Mouse (Mus musculus): ENCODE results near the gene Usp46. TPM values are rescaled to one million over a fixed set of nuclear protein-coding genes. Genes with fewer than 3 reads are reported as not detected.
A peak's percentile ranks its signal among the peaks of the same experiment; 100 is the strongest.

Gene Usp46
- total RNA-seq (2012; rRNA removed) (12.9 and 14.5 TPM in 2 replicates), polyA plus RNA-seq (2012; ENCODE audit: insufficient read depth in 1 of 2, insufficient read length in 2 of 2, low read depth in 1 of 2, low replicate concordance in 2 of 2, missing spikeins in 1 of 2) (10 to 100 TPM in 1 of 2 experiments, not detected in 1; 23.6 TPM)

DNA sequence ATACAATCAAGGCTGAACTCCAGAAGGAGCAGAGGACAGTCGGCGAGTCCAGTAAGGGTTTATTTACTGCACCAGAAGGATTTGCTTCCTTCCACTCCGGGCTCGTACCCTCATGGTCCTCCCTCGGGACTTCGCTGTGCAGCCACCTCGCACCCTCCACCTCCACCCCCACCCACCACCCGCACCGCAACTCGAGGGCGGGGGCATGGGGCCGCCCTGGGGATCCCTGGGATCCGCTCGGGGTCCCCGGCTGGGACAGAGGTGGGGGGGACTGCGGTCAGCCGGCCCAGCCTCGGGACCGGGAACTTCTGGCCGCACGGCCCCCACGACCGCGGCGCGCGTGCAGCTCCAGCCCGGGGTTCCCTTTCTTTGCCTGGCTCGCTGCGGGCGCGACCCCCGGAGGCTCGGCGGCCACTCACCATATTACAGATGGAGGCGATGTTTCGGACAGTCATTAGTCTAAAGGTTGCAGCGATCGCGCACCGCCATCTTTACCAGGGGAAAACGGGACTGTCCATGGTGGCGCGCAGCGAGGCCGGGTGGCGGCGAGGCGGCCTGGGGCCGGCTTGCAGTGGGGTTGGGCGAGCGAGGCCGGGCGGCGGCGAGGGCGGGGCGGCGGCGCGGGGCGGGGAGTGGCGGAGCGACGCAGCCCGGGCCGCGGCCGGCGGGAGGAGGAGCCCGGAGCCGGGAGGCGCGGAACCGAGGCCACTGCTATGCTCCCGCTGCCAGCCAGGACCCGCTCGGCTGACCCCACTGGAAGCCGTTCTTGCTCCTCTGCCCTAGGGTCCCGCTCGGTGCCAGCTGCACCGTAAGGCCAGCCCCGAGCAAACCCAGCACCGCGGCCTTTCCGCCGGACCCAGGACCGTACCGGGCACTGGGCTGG, at the start of gene Usp46:
Gene Usp46 (minus strand): TSS at position 601 of the 883 bp plus-strand sequence.
- peak within 1 kb of the TSS; percentile 95 for H3K9ac ChIP-seq (ENCODE audit: control insufficient read depth, low read depth, low read length, poor library complexity, severe bottlenecking)
- H3K4me3 ChIP-seq (ENCODE audit: control insufficient read depth in 1 of 2, insufficient read depth in 1 of 2, low read depth in 2 of 2, low read length in 2 of 2): peak within 1 kb of the TSS; percentile 66 to 96
- peaks cover 11 to 29% of the 10 kb centered on the region in 2 experiments for H3K4me1 ChIP-seq (ENCODE audit: control insufficient read depth in 1 of 2, insufficient read depth in 2 of 2, low read length in 2 of 2)
- peaks cover 0 to 31% of the 10 kb centered on the region in 2 experiments; a peak in 2 of 4 replicates for H3K36me3 ChIP-seq (ENCODE audit: control insufficient read depth in 1 of 2, insufficient read depth in 2 of 2, low read length in 2 of 2)
- peaks cover 15% of the 10 kb centered on the region for H3K79me2 ChIP-seq (ENCODE audit: control insufficient read depth, insufficient read depth, low read length, poor library complexity)
- H3K9me3 ChIP-seq (replicated peaks; ENCODE audit: insufficient read depth, low read length): no peaks in the 10 kb centered on the region
- H3K27ac ChIP-seq (ENCODE audit: control insufficient read depth, low read depth, low read length): peak within 1 kb of the TSS; percentile 61
- DNase-seq (ENCODE audit: low read depth, low spot score): peak; percentile 75
- no peaks in the 10 kb centered on the region for H3K27me3 ChIP-seq (ENCODE audit: control insufficient read depth in 1 of 2, insufficient read depth in 2 of 2, low read length in 2 of 2)
- no peak for TF ChIP-seq ZKSCAN1 (IDR thresholded peaks at IDR 0.05; ENCODE audit: low read depth, low read length)
- TF ChIP-seq MAX (IDR thresholded peaks at IDR 0.05; ENCODE audit: low read length): peak; percentile 18; the same call in 1 of the 2 replicates
- TF ChIP-seq CTCF (IDR thresholded peaks at IDR 0.05 in 2 of 3, conservative IDR thresholded peaks at IDR 0.05 in 1 of 3; ENCODE audit: control insufficient read depth in 1 of 3, insufficient read depth in 1 of 3, low read depth in 2 of 3, low read length in 3 of 3, poor library complexity in 1 of 3, severe bottlenecking in 1 of 3): 0 out of 6 replicates have a peak, but pooled peaks of 1 of the 3 experiments have one; percentile 4
- TF ChIP-seq MYB (IDR thresholded peaks at IDR 0.05; ENCODE audit: low read depth, low read length): no peak
- TF ChIP-seq CHD1 (IDR thresholded peaks at IDR 0.05; ENCODE audit: low read depth, low read length): peak; percentile 65; the same call in 1 of the 2 replicates
- TF ChIP-seq RCOR1 (IDR thresholded peaks at IDR 0.05; ENCODE audit: low read depth, low read length): no peak
- TF ChIP-seq ELF1 (IDR thresholded peaks at IDR 0.05; ENCODE audit: low read depth, low read length): no peak
- TF ChIP-seq HCFC1 (IDR thresholded peaks at IDR 0.05; ENCODE audit: low read depth, low read length): peak; percentile 38; the same call in 1 of the 2 replicates
- no peak for TF ChIP-seq TBP (IDR thresholded peaks at IDR 0.05; ENCODE audit: low read depth, low read length)
- TF ChIP-seq ZMIZ1 (IDR thresholded peaks at IDR 0.05; ENCODE audit: low read depth, low read length): peak; percentile 58
- TF ChIP-seq CHD2 (IDR thresholded peaks at IDR 0.05; ENCODE audit: low read length): no peak
- TF ChIP-seq MEF2A (IDR thresholded peaks at IDR 0.05; ENCODE audit: extremely low read depth, insufficient replicate concordance, low read depth, low read length, poor library complexity, severe bottlenecking): no peak
- no peak for TF ChIP-seq USF2 (IDR thresholded peaks at IDR 0.05; ENCODE audit: borderline replicate concordance in 1 of 2, insufficient read depth in 1 of 2, low read depth in 1 of 2, low read length in 2 of 2)
- TF ChIP-seq ZNF384 (IDR thresholded peaks at IDR 0.05; ENCODE audit: low read depth, low read length): no peak
- TF ChIP-seq MYC (IDR thresholded peaks at IDR 0.05; ENCODE audit: low read depth, low read length): no peak
- peak; percentile 18; the same call in 1 of the 2 replicates for TF ChIP-seq MAZ (IDR thresholded peaks at IDR 0.05; ENCODE audit: low read depth, low read length)
- TF ChIP-seq JUND (IDR thresholded peaks at IDR 0.05; ENCODE audit: low read depth, low read length): no peak
- peak; percentile 72 for TF ChIP-seq NELFE (IDR thresholded peaks at IDR 0.05; ENCODE audit: low read depth, low read length)
- TF ChIP-seq POLR2AphosphoS2 (IDR thresholded peaks at IDR 0.05; ENCODE audit: low read length): peak; percentile 63; the same call in 1 of the 2 replicates
- TF ChIP-seq EP300 (IDR thresholded peaks at IDR 0.05; ENCODE audit: low read depth in 1 of 2, low read length in 2 of 2): no peak
- TF ChIP-seq POLR2A (IDR thresholded peaks at IDR 0.05; ENCODE audit: control insufficient read depth in 1 of 2, insufficient read depth in 1 of 2, low read depth in 1 of 2, low read length in 2 of 2, poor library complexity in 1 of 2): peak; percentile 73 to 90
- TF ChIP-seq POLR2AphosphoS5 (IDR thresholded peaks at IDR 0.05; ENCODE audit: borderline replicate concordance, low read depth, low read length): no peak
- no peak for TF ChIP-seq GABPA (IDR thresholded peaks at IDR 0.05; ENCODE audit: low read depth, low read length)
- no peak for TF ChIP-seq MAFK (IDR thresholded peaks at IDR 0.05; ENCODE audit: borderline replicate concordance, low read depth, low read length)
- no peak for TF ChIP-seq ZC3H11A (IDR thresholded peaks at IDR 0.05; ENCODE audit: low read depth, low read length)
- TF ChIP-seq NRF1 (IDR thresholded peaks at IDR 0.05; ENCODE audit: insufficient read depth, low read depth, low read length, poor library complexity, severe bottlenecking): no peak
- no peak for TF ChIP-seq TCF12 (IDR thresholded peaks at IDR 0.05; ENCODE audit: low read depth, low read length)
- peak; percentile 65 for TF ChIP-seq MXI1 (IDR thresholded peaks at IDR 0.05; ENCODE audit: low read depth, low read length)
- no peak for TF ChIP-seq E2F4 (IDR thresholded peaks at IDR 0.05; ENCODE audit: borderline replicate concordance, low read depth, low read length)
- no peak for TF ChIP-seq UBTF (IDR thresholded peaks at IDR 0.05; ENCODE audit: borderline replicate concordance, insufficient read depth, low read depth, low read length)
- no peak for TF ChIP-seq BHLHE40 (IDR thresholded peaks at IDR 0.05; ENCODE audit: borderline replicate concordance, low read depth, low read length)
- TF ChIP-seq TAL1 (IDR thresholded peaks at IDR 0.05; ENCODE audit: low read length): no peak
- no peak for TF ChIP-seq USF1 (IDR thresholded peaks at IDR 0.05; ENCODE audit: low read depth, low read length)
- peak; percentile 65 for TF ChIP-seq SIN3A (IDR thresholded peaks at IDR 0.05; ENCODE audit: low read length)

All from MEL (cell line).